Mouse (Mus musculus) intestine, embryonic 15.5 days (tissue): ENCODE measurements around the gene Zfp512b. TPM values are rescaled to one million over a fixed set of nuclear protein-coding genes. Genes with fewer than 3 reads are reported as not detected.

Source experiments
- ATAC-seq: fragments of 200-750 bp; cut with Nextera tagmentation; 2 replicates; pipeline ENCODE4 v1.8.0; 2017; ENCODE audit warnings: moderate TSS enrichment, moderate library complexity
- H3K27ac ChIP-seq: fragments of 300-500 bp; sonication (generic); 2 replicates; pipeline ENCODE4 v1.5.1; 2015; ENCODE audit warnings: mild to moderate bottlenecking, inconsistent platforms
- H3K27me3 ChIP-seq: fragments of 300-500 bp; sonication (generic); replicated peaks from 2 replicates; pipeline ENCODE4 v1.6.1; 2015; ENCODE audit warnings: inconsistent platforms
- H3K36me3 ChIP-seq: fragments of 300-500 bp; sonication (generic); 2 replicates; pipeline ENCODE4 v1.6.1; 2015; ENCODE audit warnings: inconsistent platforms
- H3K4me1 ChIP-seq: fragments of 300-500 bp; sonication (generic); replicated peaks from 2 replicates; pipeline ENCODE4 v1.6.1; 2015; ENCODE audit warnings: inconsistent platforms
- H3K4me2 ChIP-seq: fragments of 300-500 bp; sonication (generic); replicated peaks from 2 replicates; pipeline ENCODE4 v1.6.1; 2015; ENCODE audit warnings: mild to moderate bottlenecking, inconsistent platforms
- H3K4me3 ChIP-seq: fragments of 300-500 bp; sonication (generic); replicated peaks from 2 replicates; pipeline ENCODE4 v1.5.1; 2015; ENCODE audit warnings: inconsistent platforms
- H3K9ac ChIP-seq: fragments of 300-500 bp; sonication (generic); 2 replicates; pipeline ENCODE4 v1.6.1; 2015; ENCODE audit warnings: inconsistent platforms
- H3K9me3 ChIP-seq: fragments of 300-500 bp; sonication (generic); 2 replicates; pipeline ENCODE4 v1.6.1; 2016; ENCODE audit warnings: inconsistent platforms
- WGBS: fragments of 180-500 bp; shearing (Covaris S2); methylation state at CpG from one replicate; pipeline ENCODE4 v1.1.7; 2015; 5-methylcytosine and 5-hydroxymethylcytosine counted together
- polyA plus RNA-seq: library from polyadenylated mRNA; unstranded; fragments of >200 nt; fragmentation: Nextera tagmentation; extraction: Ambion mirVana; gene quantifications from 2 replicates; pipeline ENCODE4 v1.2.1, GENCODE M21; 2015

Gene Zfp512b
- polyA plus RNA-seq, 1 experiment from 2014 or later: 32.0 TPM

DNA sequence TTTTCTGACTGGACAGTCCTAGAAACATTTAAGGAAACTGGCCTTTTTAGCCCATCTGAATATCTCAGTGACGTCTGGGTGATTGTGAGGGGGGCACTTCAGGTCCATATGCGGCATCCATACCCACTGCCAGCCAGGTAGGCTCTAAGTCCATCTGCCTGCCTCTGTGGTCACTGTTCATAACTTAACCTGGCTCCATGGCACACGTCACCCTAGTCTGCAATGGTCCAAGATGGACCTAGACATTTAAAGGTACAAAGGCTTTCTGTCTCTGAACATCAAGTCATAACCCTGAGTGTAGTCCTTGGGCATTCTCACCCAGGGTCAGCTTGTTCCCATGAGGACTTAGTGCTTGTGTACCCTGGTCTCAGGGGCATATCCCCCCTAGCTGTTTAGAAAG, 25.3 kb downstream of the Zfp512b start:
- ATAC-seq: no peak
- H3K9me3 ChIP-seq: no peaks in the 10 kb centered on the region
- WGBS: 84% methylated on average over 3 of the region's 3 CpGs
- no peak overlapping the region for H3K4me2 ChIP-seq
- H3K9ac ChIP-seq: no peak overlapping the region
- H3K27me3 ChIP-seq: no peaks in the 10 kb centered on the region
- peaks cover 3% of the 10 kb centered on the region; the same call in 1 of the 2 replicates for H3K36me3 ChIP-seq
- H3K27ac ChIP-seq: no peak overlapping the region
- no peak overlapping the region for H3K4me3 ChIP-seq
- no peaks in the 10 kb centered on the region for H3K4me1 ChIP-seq

DNA sequence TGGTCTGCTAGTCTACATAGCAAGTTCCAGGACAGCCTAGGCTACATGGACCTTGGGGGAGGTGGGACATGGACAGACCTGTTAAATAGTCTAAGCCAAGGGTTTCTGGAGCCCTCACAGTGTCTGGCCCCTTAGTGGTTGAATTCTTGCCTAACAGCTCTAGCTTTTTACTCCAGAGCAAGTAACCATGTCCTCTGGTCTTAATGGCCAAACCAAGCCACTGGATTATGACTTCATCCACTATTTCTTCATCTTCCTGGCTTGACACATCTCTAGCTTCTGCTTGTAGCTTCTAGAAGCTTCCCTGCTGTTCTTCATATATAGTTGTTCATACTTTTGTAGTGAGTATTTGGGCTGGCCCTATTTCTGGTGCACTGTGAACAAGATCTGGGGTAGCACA, 38.8 kb downstream of the Zfp512b start:
- no peak overlapping the region for H3K4me2 ChIP-seq
- H3K9me3 ChIP-seq: no peaks in the 10 kb centered on the region
- ATAC-seq: no peak
- no peaks in the 10 kb centered on the region for H3K27me3 ChIP-seq
- H3K4me1 ChIP-seq: no peaks in the 10 kb centered on the region
- H3K27ac ChIP-seq: no peak overlapping the region
- H3K9ac ChIP-seq: no peak overlapping the region
- peaks cover 31% of the 10 kb centered on the region for H3K36me3 ChIP-seq
- no peak overlapping the region for H3K4me3 ChIP-seq

DNA sequence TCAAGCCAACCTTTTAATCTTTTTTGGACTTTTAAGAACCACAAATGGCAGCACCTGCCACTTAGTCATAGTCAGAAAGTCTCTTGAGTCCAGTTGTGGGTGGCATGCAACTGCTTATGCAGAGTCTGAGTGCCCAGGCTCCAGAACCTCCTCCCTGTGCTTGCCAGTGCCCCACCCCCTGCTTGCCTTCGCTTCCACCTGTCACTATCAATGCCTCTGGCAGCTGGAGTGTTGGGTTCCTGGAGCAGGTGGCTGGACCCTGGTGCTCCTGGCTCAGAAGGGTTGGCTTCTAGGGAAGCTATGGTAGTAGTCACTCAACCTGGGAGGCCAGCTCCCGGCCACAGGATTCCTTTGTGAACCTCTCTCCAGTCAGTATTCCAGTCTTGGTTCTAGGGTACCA, 42.4 kb downstream of the Zfp512b start:
- no peaks in the 10 kb centered on the region for H3K9me3 ChIP-seq
- ATAC-seq: no peak
- 92% methylated on average over 2 of the region's 2 CpGs for WGBS
- no peak overlapping the region for H3K4me3 ChIP-seq
- no peaks in the 10 kb centered on the region for H3K27me3 ChIP-seq
- no peak overlapping the region for H3K27ac ChIP-seq
- no peak overlapping the region for H3K9ac ChIP-seq
- peaks cover 46% of the 10 kb centered on the region for H3K36me3 ChIP-seq
- no peak overlapping the region for H3K4me2 ChIP-seq
- no peaks in the 10 kb centered on the region for H3K4me1 ChIP-seq

GRCm38 (mm10) chr2:181548682-181549081, 43.9 kb downstream of the Zfp512b start:
- H3K36me3 ChIP-seq: peaks cover 46% of the 10 kb centered on the region
- no peak for ATAC-seq
- no peaks in the 10 kb centered on the region for H3K27me3 ChIP-seq

DNA sequence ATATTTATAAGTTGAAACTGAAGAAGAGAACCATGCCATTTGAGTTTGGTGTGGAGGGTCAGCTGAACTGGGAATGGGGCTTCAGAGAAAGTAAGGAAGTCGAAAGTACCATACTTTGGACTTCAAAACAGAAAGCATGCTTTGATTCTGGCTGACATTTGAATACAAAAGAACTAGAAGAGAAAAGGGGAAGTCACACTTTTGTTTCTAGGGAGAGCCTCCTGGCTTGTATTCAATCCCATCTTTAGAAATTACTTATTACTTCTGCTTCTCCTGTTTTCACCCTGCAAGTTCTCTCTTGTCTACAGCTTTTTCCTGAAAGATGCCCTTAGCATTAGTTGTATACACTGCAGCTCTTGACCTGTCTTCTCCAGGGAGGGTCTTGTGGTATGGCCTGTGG, 44.4 kb downstream of the Zfp512b start:
- Histone ChIP-seq H3K36me3 (peaks cover 46% of the 10 kb centered on the region), H3K4me1 (no peaks in the 10 kb centered on the region), H3K9me3 (no peaks in the 10 kb centered on the region), H3K27ac (no peak overlapping the region), H3K9ac (no peak overlapping the region), H3K27me3 (no peaks in the 10 kb centered on the region), H3K4me3 (no peak overlapping the region), H3K4me2 (no peak overlapping the region)
- WGBS: 85% methylated on average over 1 of the region's 1 CpGs
- no peak for ATAC-seq

More at GRCm38 (mm10) chr2:181548682-181549081, 43.9 kb downstream of the Zfp512b start:
- Histone ChIP-seq H3K4me3 (no peak overlapping the region), H3K9ac (no peak overlapping the region), H3K27ac (no peak overlapping the region), H3K4me2 (no peak overlapping the region), H3K4me1 (no peaks in the 10 kb centered on the region), H3K9me3 (no peaks in the 10 kb centered on the region)
- 85% methylated on average over 5 of the region's 5 CpGs for WGBS

- H3K27me3 ChIP-seq: no peaks in the 10 kb centered on the region
- ATAC-seq: no peak
- no peaks in the 10 kb centered on the region for H3K9me3 ChIP-seq
- H3K9ac ChIP-seq: no peak overlapping the region
- no peak overlapping the region for H3K27ac ChIP-seq
- H3K36me3 ChIP-seq: peaks cover 37% of the 10 kb centered on the region
- WGBS: 96% methylated on average over 7 of the region's 7 CpGs
- no peak overlapping the region for H3K4me2 ChIP-seq
- H3K4me1 ChIP-seq: no peaks in the 10 kb centered on the region
- H3K4me3 ChIP-seq: no peak overlapping the region
Observed at GRCm38 (mm10) chr2:181546142-181546541, 46.5 kb downstream of the Zfp512b start.

DNA sequence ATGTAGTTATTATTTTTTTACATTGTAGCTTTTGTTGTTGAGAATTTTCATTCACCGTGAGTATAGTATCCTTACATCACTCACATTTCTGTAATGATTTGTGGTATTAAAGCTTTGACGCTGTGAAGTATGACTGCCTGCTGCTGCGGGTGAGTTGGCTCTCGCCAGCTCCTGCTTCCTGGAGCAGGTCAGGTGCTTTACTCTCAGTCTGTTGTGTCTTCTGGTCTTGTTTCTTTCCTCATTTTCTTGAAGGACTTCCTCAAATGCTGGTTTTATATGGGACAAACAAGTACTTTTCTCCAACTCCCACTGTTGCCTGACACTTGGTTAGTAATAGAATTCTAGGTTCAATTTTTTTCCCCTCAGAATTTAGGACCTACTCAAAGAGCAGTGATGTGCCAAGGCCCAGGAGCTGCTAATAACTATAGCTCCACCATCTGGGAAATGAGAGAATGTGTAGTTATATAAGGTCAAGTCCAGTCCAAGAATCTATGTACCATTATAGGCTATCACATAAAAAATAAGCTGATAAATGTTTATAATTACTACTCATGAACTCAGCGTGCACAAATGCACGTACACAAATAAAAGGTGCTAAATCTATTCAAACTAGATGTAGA, 50.7 kb downstream of the Zfp512b start:
- WGBS: 88% methylated on average over 6 of the region's 6 CpGs
- ATAC-seq: no peak
- no peaks in the 10 kb centered on the region for H3K9me3 ChIP-seq
- H3K27me3 ChIP-seq: no peaks in the 10 kb centered on the region
- peaks cover 6% of the 10 kb centered on the region; the same call in 1 of the 2 replicates for H3K4me1 ChIP-seq
- H3K9ac ChIP-seq: no peak overlapping the region
- H3K27ac ChIP-seq: no peak overlapping the region
- H3K4me2 ChIP-seq: no peak overlapping the region
- 0 out of 2 replicates have a peak, but pooled peaks cover 3% of the 10 kb centered on the region for H3K36me3 ChIP-seq
- H3K4me3 ChIP-seq: no peak overlapping the region

- Histone ChIP-seq H3K9me3 (no peaks in the 10 kb centered on the region), H3K36me3 (no peaks in the 10 kb centered on the region), H3K4me1 (peaks cover 6% of the 10 kb centered on the region; the same call in 1 of the 2 replicates), H3K9ac (no peak overlapping the region), H3K27me3 (no peaks in the 10 kb centered on the region), H3K4me3 (no peak overlapping the region), H3K4me2 (peak overlapping the region; percentile 17; the same call in 1 of the 2 replicates), H3K27ac (peak overlapping the region; percentile 10; the same call in 1 of the 2 replicates)
- 76% methylated on average over 2 of the region's 2 CpGs for WGBS
- peak; percentile 71 for ATAC-seq
Observed at GRCm38 (mm10) chr2:181537444-181538047, 55.1 kb downstream of the Zfp512b start.

GRCm38 (mm10) chr2:181536410-181536809, 56.2 kb downstream of the Zfp512b start:
- WGBS: 85% methylated on average over 2 of the region's 2 CpGs

DNA sequence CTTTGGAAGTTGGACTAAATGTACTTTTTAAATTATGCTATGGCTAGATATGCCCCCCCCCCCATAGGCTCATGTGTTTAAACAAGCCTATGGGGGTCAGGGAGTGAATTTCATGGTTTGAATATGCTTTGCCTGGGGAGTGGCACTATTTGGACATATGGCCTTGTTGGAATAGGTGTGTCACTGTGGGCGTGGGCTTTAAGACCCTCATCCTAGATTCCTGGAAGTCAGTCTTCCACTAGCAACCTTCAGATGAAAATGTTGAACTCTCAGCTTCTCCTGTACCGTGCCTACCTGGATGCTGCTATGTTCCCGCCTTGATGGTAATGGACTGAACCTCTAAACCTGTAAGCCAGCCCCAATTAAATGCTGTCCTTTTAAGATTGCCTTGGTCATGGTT, 60.0 kb downstream of the Zfp512b start:
- no peak overlapping the region for H3K9ac ChIP-seq
- no peak overlapping the region for H3K4me3 ChIP-seq
- ATAC-seq: no peak
- H3K9me3 ChIP-seq: no peaks in the 10 kb centered on the region
- H3K36me3 ChIP-seq: peaks cover 7% of the 10 kb centered on the region; the same call in 1 of the 2 replicates
- no peak overlapping the region for H3K4me2 ChIP-seq
- H3K4me1 ChIP-seq: peaks cover 2% of the 10 kb centered on the region; the same call in 1 of the 2 replicates
- no peak overlapping the region for H3K27ac ChIP-seq
- WGBS: 90% methylated on average over 3 of the region's 3 CpGs
- H3K27me3 ChIP-seq: no peaks in the 10 kb centered on the region

More at GRCm38 (mm10) chr2:181536410-181536809, 56.2 kb downstream of the Zfp512b start:
- H3K4me1 ChIP-seq: peaks cover 6% of the 10 kb centered on the region; the same call in 1 of the 2 replicates
- no peak overlapping the region for H3K9ac ChIP-seq
- H3K4me3 ChIP-seq: no peak overlapping the region
- ATAC-seq: no peak
- no peaks in the 10 kb centered on the region for H3K9me3 ChIP-seq
- no peak overlapping the region for H3K27ac ChIP-seq
- H3K36me3 ChIP-seq: peaks cover 3% of the 10 kb centered on the region; the same call in 1 of the 2 replicates
- H3K27me3 ChIP-seq: no peaks in the 10 kb centered on the region
- no peak overlapping the region for H3K4me2 ChIP-seq
